Mouse (Mus musculus): ENCODE results near the gene Klhdc4.

The Klhdc4 gene

DNA sequence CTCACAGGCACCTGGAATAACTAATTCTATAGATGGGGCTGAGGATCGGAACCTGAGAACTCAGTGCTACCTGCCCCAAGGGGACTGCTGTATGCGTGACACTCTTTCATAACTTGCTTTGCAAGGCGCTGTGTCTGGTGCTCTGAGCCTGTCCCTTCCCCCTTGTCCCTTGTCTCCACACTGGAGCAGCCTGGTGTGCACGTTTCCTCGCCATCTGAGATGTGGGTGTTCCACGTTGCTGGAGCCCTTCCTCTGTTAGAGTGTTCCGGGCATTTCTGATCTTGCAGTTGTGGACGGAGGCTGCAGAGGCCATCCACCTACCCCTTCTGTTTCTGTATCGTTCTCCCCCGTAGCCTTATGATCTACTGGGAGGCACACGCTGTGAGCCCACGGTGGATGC is 70.9 kb downstream of the Klhdc4 start:
- DNase-seq (ENCODE audit: low spot score in 2 of 2), result no peak

DNA sequence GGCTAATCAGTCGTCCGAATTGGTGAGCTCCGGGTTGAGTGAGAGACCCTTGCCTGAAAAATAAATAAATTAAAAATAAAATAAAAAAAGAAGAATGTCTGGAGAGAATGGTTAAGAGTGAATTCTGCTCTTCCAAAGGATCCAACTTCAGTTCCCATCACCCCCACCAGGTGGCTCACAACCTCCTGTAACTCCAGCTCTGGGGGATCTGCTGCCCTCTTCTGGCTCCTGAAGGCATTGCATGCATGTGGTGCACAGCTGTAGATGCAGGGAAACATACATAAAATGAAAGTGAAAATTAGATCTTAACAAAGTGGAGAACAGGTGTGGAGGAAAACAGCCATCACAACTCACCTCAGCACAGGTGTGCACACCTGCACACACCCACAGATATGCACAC is 78.0 kb downstream of the Klhdc4 start:
- DNase-seq (ENCODE audit: low spot score in 2 of 2), result peak; percentile 9 to 38

DNA sequence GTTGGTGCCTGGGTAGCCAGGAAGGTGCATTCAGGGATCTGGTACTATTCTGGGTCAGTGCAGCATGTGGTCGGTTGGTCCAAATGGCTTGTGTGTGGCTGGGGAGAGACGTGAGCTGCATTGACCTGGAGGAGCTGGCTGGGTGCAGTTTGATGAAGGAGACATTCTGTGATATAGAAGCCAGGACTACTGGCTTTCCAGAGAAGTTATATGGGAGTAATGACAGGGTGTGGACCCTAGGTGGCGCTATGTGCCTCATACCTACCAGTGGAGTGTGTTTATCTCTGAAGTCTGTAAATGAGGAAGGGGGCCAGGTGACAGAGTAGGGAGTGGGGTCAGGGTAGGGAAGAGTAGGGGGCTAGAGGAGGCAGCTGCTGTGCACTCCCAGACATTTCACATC is 78.9 kb downstream of the Klhdc4 start:
- DNase-seq (ENCODE audit: low spot score in 2 of 2), result no peak

DNA sequence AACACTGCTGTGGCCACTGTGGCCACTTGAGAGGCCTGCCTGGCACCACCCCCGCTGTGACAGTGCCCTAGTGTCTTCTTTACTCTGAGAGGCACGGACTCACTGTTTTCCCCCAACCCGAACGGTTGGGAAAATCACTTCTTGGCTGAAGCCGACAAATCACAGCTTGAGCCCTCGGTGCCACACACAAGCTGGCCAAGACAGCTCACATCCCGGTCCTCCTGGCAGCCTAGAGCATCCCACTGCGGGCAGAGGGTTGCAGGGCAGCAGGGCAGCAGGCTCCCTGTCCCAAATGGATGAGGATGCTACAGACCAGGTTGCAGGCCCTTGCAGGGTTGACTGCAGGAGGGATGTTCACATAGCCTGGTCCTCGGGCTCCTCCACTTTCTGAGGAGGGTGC is 79.9 kb downstream of the Klhdc4 start:
- no peak for DNase-seq (ENCODE audit: low spot score in 2 of 2)
